Mouse (Mus musculus): ENCODE measurements at regions not wholly inside any gene's neighbourhood (a gene's known extent, or its start where the extent isn't known, plus 50 kb on each side); places are given as distances from the start of the nearest gene placed in this dataset.
A peak's percentile ranks its signal among the peaks of the same experiment; 100 is the strongest.

GRCm38 (mm10) chr3:43783000-43783588, 1595.1 kb upstream of the Pcdh10 start:
- DNase-seq = peak in 1 of 2 experiments; percentile 10

- DNase-seq = no peak
Measured at GRCm38 (mm10) chr3:43784170-43784569, 1594.0 kb upstream of the Pcdh10 start.
